Mouse (Mus musculus) hindbrain, embryonic 15.5 days (tissue): ENCODE data around the gene Cysrt1. TPM values are rescaled to one million over a fixed set of nuclear protein-coding genes. Genes with fewer than 3 reads are reported as not detected.

ENCODE experiments used
- ATAC-seq: fragments of 200-750 bp; cut with Nextera tagmentation; 2 replicates; pipeline ENCODE4 v1.8.0; 2017; ENCODE audit warnings: low read depth, moderate number of reproducible peaks, moderate TSS enrichment; ENCODE audit not compliant: low FRiP score
- H3K27ac ChIP-seq: fragments of 300-500 bp; sonication (generic); replicated peaks from 2 replicates; pipeline ENCODE4 v1.5.1; 2015; ENCODE audit warnings: mild to moderate bottlenecking, inconsistent platforms
- H3K27me3 ChIP-seq: fragments of 300-500 bp; sonication (generic); 2 replicates; pipeline ENCODE4 v1.6.1; 2015; ENCODE audit warnings: control low read depth, inconsistent platforms
- H3K36me3 ChIP-seq: fragments of 300-500 bp; sonication (generic); 2 replicates; pipeline ENCODE4 v1.6.1; 2015; ENCODE audit warnings: control low read depth, inconsistent platforms
- H3K4me1 ChIP-seq: fragments of 300-500 bp; sonication (generic); replicated peaks from 2 replicates; pipeline ENCODE4 v1.6.1; 2015; ENCODE audit warnings: control low read depth, inconsistent platforms
- H3K4me2 ChIP-seq: fragments of 300-500 bp; sonication (generic); 2 replicates; pipeline ENCODE4 v1.6.1; 2015; ENCODE audit warnings: moderate library complexity, mild to moderate bottlenecking, inconsistent platforms
- H3K4me3 ChIP-seq: fragments of 300-500 bp; sonication (generic); 2 replicates; pipeline ENCODE4 v1.5.1; 2015; ENCODE audit warnings: mild to moderate bottlenecking, inconsistent platforms
- H3K9ac ChIP-seq: fragments of 300-500 bp; sonication (generic); 2 replicates; pipeline ENCODE4 v1.6.1; 2015; ENCODE audit warnings: inconsistent platforms
- H3K9me3 ChIP-seq: fragments of 300-500 bp; sonication (generic); 2 replicates; pipeline ENCODE4 v1.6.1; 2016; ENCODE audit warnings: control low read depth, inconsistent platforms
- WGBS: fragments of 180-500 bp; shearing (Covaris S2); methylation state at CpG from one replicate; pipeline ENCODE4 v1.1.7; 2015; 5-methylcytosine and 5-hydroxymethylcytosine counted together
- polyA plus RNA-seq: library from polyadenylated mRNA; unstranded; fragments of >200 nt; fragmentation: Nextera tagmentation; extraction: Ambion mirVana; gene quantifications from 2 replicates; pipeline ENCODE4 v1.2.1, GENCODE M21; 2015

Cysrt1 gene
- polyA plus RNA-seq, 1 experiment from 2014 or later: 0.23 TPM

- WGBS: 15% methylated on average over 8 of the region's 8 CpGs
- no peak within 1 kb of the TSS for H3K27ac ChIP-seq
- H3K9me3 ChIP-seq: no peaks in the 10 kb centered on the region
- no peak within 1 kb of the TSS for H3K4me3 ChIP-seq
- H3K4me2 ChIP-seq: peak within 1 kb of the TSS; percentile 22
- 0 out of 2 replicates have a peak, but pooled peaks have one; percentile 16 for ATAC-seq
- H3K27me3 ChIP-seq: peaks cover 37% of the 10 kb centered on the region
- peaks cover 19% of the 10 kb centered on the region for H3K36me3 ChIP-seq
- H3K4me1 ChIP-seq: peaks cover 8% of the 10 kb centered on the region
- H3K9ac ChIP-seq: no peak within 1 kb of the TSS
Measured at GRCm38 (mm10) chr2:25196172-25196954, 45.9 kb downstream of the Cysrt1 start, which contains the start of gene Tor4a. Gene Tor4a (minus strand): TSS chr2:25196886.

- peak overlapping the region; percentile 22; the same call in 1 of the 2 replicates for H3K4me2 ChIP-seq
- no peak for ATAC-seq
- H3K4me3 ChIP-seq: no peak overlapping the region
- H3K27me3 ChIP-seq: peaks cover 37% of the 10 kb centered on the region
- peaks cover 8% of the 10 kb centered on the region for H3K4me1 ChIP-seq
- no peak overlapping the region for H3K27ac ChIP-seq
- no peak overlapping the region for H3K9ac ChIP-seq
- H3K36me3 ChIP-seq: peaks cover 10% of the 10 kb centered on the region
- H3K9me3 ChIP-seq: no peaks in the 10 kb centered on the region
- WGBS: 23% methylated on average over 55 of the region's 55 CpGs
Measured at GRCm38 (mm10) chr2:25195211-25196156, 46.8 kb downstream of the Cysrt1 start.

GRCm38 (mm10) chr2:25194486-25195171 is 47.6 kb downstream of the Cysrt1 start:
- peaks cover 4% of the 10 kb centered on the region; the same call in 1 of the 2 replicates for H3K36me3 ChIP-seq
- ATAC-seq: no peak
- H3K4me2 ChIP-seq: no peak overlapping the region
- 88% methylated on average over 17 of the region's 17 CpGs for WGBS
- H3K9ac ChIP-seq: no peak overlapping the region
- no peaks in the 10 kb centered on the region for H3K9me3 ChIP-seq
- peaks cover 8% of the 10 kb centered on the region for H3K4me1 ChIP-seq
- no peak overlapping the region for H3K4me3 ChIP-seq
- no peak overlapping the region for H3K27ac ChIP-seq
- H3K27me3 ChIP-seq: peaks cover 37% of the 10 kb centered on the region

- peaks cover 37% of the 10 kb centered on the region for H3K27me3 ChIP-seq
- H3K27ac ChIP-seq: no peak overlapping the region
- peaks cover under 1% of the 10 kb centered on the region; the same call in 1 of the 2 replicates for H3K36me3 ChIP-seq
- H3K4me3 ChIP-seq: no peak overlapping the region
- 82% methylated on average over 5 of the region's 5 CpGs for WGBS
- H3K9ac ChIP-seq: no peak overlapping the region
- peaks cover 8% of the 10 kb centered on the region for H3K4me1 ChIP-seq
- no peak for ATAC-seq
- no peak overlapping the region for H3K4me2 ChIP-seq
- H3K9me3 ChIP-seq: no peaks in the 10 kb centered on the region
Measured at GRCm38 (mm10) chr2:25194006-25194405, 48.2 kb downstream of the Cysrt1 start.

GRCm38 (mm10) chr2:25193330-25193770 is 48.9 kb downstream of the Cysrt1 start:
- under 1% methylated on average over 6 of the region's 6 CpGs for WGBS
- no peak overlapping the region for H3K27ac ChIP-seq
- H3K9me3 ChIP-seq: no peaks in the 10 kb centered on the region
- H3K4me1 ChIP-seq: peaks cover 8% of the 10 kb centered on the region
- H3K36me3 ChIP-seq: no peaks in the 10 kb centered on the region
- H3K4me3 ChIP-seq: no peak overlapping the region
- ATAC-seq: peak; percentile 72
- H3K9ac ChIP-seq: no peak overlapping the region
- peaks cover 37% of the 10 kb centered on the region for H3K27me3 ChIP-seq
- H3K4me2 ChIP-seq: peak overlapping the region; percentile 15; the same call in 1 of the 2 replicates

Other genes with a start within 250 kb of the Cysrt1 start
- 166 and 188 TPM in 2 replicates for gene Nsmf, start 188.1 kb downstream of the Cysrt1 start, polyA plus RNA-seq
- 0.12 TPM in 1 of 2 replicates, not detected in the other for gene Entpd8, start 162.1 kb downstream of the Cysrt1 start, polyA plus RNA-seq
- gene Noxa1, start 147.3 kb downstream of the Cysrt1 start, polyA plus RNA-seq: not detected in 2 replicates
- 18.9 and 20.2 TPM in 2 replicates for gene Nrarp, start 61.7 kb downstream of the Cysrt1 start, polyA plus RNA-seq
- gene Tor4a, start 45.6 kb downstream of the Cysrt1 start, polyA plus RNA-seq: 1.9 and 2.3 TPM in 2 replicates
- gene Nelfb, start 31.0 kb downstream of the Cysrt1 start, polyA plus RNA-seq: 108 and 112 TPM in 2 replicates
- gene Stpg3, start 27.8 kb downstream of the Cysrt1 start, polyA plus RNA-seq: not detected in 2 replicates
- 0.70 and 0.72 TPM in 2 replicates for gene Fam166a, start 23.7 kb downstream of the Cysrt1 start, polyA plus RNA-seq
- gene Tubb4b, start 17.8 kb downstream of the Cysrt1 start, polyA plus RNA-seq: 444 and 468 TPM in 2 replicates
- gene Slc34a3, start 8.1 kb downstream of the Cysrt1 start, polyA plus RNA-seq: not detected in 2 replicates
- not detected in 2 replicates for gene Rnf224, start 5.7 kb downstream of the Cysrt1 start, polyA plus RNA-seq
- gene Rnf208, start 197 bp downstream of the Cysrt1 start, polyA plus RNA-seq: 145 and 177 TPM in 2 replicates
- 4.9 and 6.3 TPM in 2 replicates for gene AL732309.1, start 4.4 kb upstream of the Cysrt1 start, polyA plus RNA-seq
- 13.4 and 13.8 TPM in 2 replicates for gene Tmem203, start 13.0 kb upstream of the Cysrt1 start, polyA plus RNA-seq
- 17.1 and 21.5 TPM in 2 replicates for gene Tprn, start 20.2 kb upstream of the Cysrt1 start, polyA plus RNA-seq
- gene Ssna1, start 30.0 kb upstream of the Cysrt1 start, polyA plus RNA-seq: 171 and 183 TPM in 2 replicates
- 139 and 143 TPM in 2 replicates for gene Anapc2, start 30.0 kb upstream of the Cysrt1 start, polyA plus RNA-seq
- not detected in 2 replicates for gene Tmem210, start 45.7 kb upstream of the Cysrt1 start, polyA plus RNA-seq
- 0.18 TPM in 1 of 2 replicates, not detected in the other for gene Lrrc26, start 47.5 kb upstream of the Cysrt1 start, polyA plus RNA-seq
- 58.4 and 61.3 TPM in 2 replicates for gene Grin1, start 76.7 kb upstream of the Cysrt1 start, polyA plus RNA-seq
- 43.6 and 45.2 TPM in 2 replicates for gene Man1b1, start 89.9 kb upstream of the Cysrt1 start, polyA plus RNA-seq
- gene Dpp7, start 113.9 kb upstream of the Cysrt1 start, polyA plus RNA-seq: 24.4 and 24.9 TPM in 2 replicates
- 5.1 and 6.4 TPM in 2 replicates for gene Uap1l1, start 123.2 kb upstream of the Cysrt1 start, polyA plus RNA-seq
- gene Sapcd2, start 129.9 kb upstream of the Cysrt1 start, polyA plus RNA-seq: 11.8 and 13.8 TPM in 2 replicates
- 3.7 and 7.0 TPM in 2 replicates for gene Entpd2, start 153.4 kb upstream of the Cysrt1 start, polyA plus RNA-seq
- 424 and 493 TPM in 2 replicates for gene Npdc1, start 156.9 kb upstream of the Cysrt1 start, polyA plus RNA-seq
- 0.08 TPM in 1 of 2 replicates, not detected in the other for gene Fut7, start 180.8 kb upstream of the Cysrt1 start, polyA plus RNA-seq
- gene Abca2, start 186.3 kb upstream of the Cysrt1 start, polyA plus RNA-seq: 15.0 and 15.1 TPM in 2 replicates
- 3.7 and 4.3 TPM in 2 replicates for gene Clic3, start 214.4 kb upstream of the Cysrt1 start, polyA plus RNA-seq
- gene Paxx, start 218.6 kb upstream of the Cysrt1 start, polyA plus RNA-seq: 109 and 119 TPM in 2 replicates
- gene Ptgds, start 227.6 kb upstream of the Cysrt1 start, polyA plus RNA-seq: 647 and 983 TPM in 2 replicates